8 mouse cellular contexts compared by ENCODE assay signal in the genomic region with DNA sequence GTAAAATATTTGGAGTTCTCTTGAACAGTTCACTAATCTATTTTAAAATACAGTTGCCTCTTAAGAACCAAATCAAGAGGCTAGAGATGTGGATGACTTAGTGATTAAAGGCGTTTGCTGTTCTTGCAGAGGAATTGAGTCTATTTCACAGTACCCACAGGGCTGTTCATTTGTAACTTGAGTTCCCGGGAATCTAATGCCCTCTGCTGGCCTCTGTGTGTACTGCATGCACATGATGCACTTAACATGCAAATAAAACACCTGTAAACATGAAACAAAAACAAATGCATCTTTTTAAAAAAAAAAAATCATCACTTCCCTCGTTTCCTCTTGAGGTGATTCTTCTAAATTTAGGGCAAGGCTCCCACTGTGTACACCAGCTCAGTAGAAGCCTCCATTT.
DNase-seq lines count a peak whose midpoint lies in the region; ATAC-seq lines count a peak whose summit lies in the region.

No protein-coding gene starts in this region.

- H3K27me3 ChIP-seq in heart, embryonic 12.5 days (replicated peaks): no peaks in the 10 kb centered on the region

- peak; percentile 77 for DNase-seq in heart, adult 11 months
- peak; percentile 61 for DNase-seq in right cerebral cortex, postnatal 14 days
- no peak for DNase-seq in right cerebral cortex, adult 18-20 months
- peak; percentile 53 to 74 for DNase-seq in cerebellum, postnatal 25 days
- peak; percentile 59 to 82 for DNase-seq in kidney, postnatal 25 days
- peak; percentile 10 to 50 for DNase-seq in natural killer cell, adult 2 months (ENCODE audit: low spot score in 2 of 2)

- H3K27ac ChIP-seq in heart, embryonic 12.5 days (ENCODE audit: poor library complexity, severe bottlenecking): no peak overlapping the region

- H3K36me3 ChIP-seq in heart, embryonic 12.5 days: no peaks in the 10 kb centered on the region

- no peaks in the 10 kb centered on the region for H3K9me3 ChIP-seq in heart, embryonic 12.5 days (replicated peaks)

- 29% methylated on average over 3 of the region's 3 CpGs for WGBS in heart, embryonic 12.5 days

- H3K4me3 ChIP-seq in heart, embryonic 12.5 days: no peak overlapping the region

- no peak overlapping the region for H3K9ac ChIP-seq in heart, embryonic 12.5 days

- no peak overlapping the region for H3K4me2 ChIP-seq in heart, embryonic 12.5 days

- ATAC-seq in heart, embryonic 12.5 days (ENCODE audit: insufficient number of reproducible peaks, low FRiP score): no peak
- no peak for ATAC-seq in erythroid progenitor cell, adult 5-6 weeks (replicated peaks; ENCODE audit: low FRiP score, poor library complexity, severe bottlenecking)

- peaks cover 8% of the 10 kb centered on the region for H3K4me1 ChIP-seq in heart, embryonic 12.5 days (replicated peaks)
